Mouse (Mus musculus): ENCODE results near the gene Fam214a. TPM values are rescaled to one million over a fixed set of nuclear protein-coding genes. Genes with fewer than 3 reads are reported as not detected.
A peak's percentile ranks its signal among the peaks of the same experiment; 100 is the strongest.

Fam214a gene
- polyA plus RNA-seq, 1 experiment from 2014 or later: 10.6 TPM

GRCm38 (mm10) chr9:75020561-75020960, 67.9 kb downstream of the Fam214a start:
- peaks cover 38% of the 10 kb centered on the region for H3K36me3 ChIP-seq
- ATAC-seq (ENCODE audit: low FRiP score, low read depth): no peak
- H3K9ac ChIP-seq: no peak overlapping the region
- H3K4me1 ChIP-seq: no peaks in the 10 kb centered on the region
- WGBS: 57% methylated on average over 4 of the region's 4 CpGs
- no peak overlapping the region for H3K4me2 ChIP-seq (replicated peaks)
- H3K27me3 ChIP-seq: no peaks in the 10 kb centered on the region
- H3K4me3 ChIP-seq: no peak overlapping the region
- H3K9me3 ChIP-seq: no peaks in the 10 kb centered on the region
- no peak overlapping the region for H3K27ac ChIP-seq

GRCm38 (mm10) chr9:75022546-75022945, 69.9 kb downstream of the Fam214a start:
- no peak for ATAC-seq (ENCODE audit: low FRiP score, low read depth)
- Histone ChIP-seq H3K4me3 (no peak overlapping the region), H3K36me3 (peaks cover 36% of the 10 kb centered on the region), H3K4me1 (no peaks in the 10 kb centered on the region), H3K27ac (no peak overlapping the region), H3K4me2 (replicated peaks) (no peak overlapping the region), H3K9me3 (no peaks in the 10 kb centered on the region), H3K27me3 (no peaks in the 10 kb centered on the region), H3K9ac (no peak overlapping the region)
- WGBS: 81% methylated on average over 7 of the region's 7 CpGs

- peaks cover 31% of the 10 kb centered on the region for H3K36me3 ChIP-seq
- WGBS: 59% methylated on average over 5 of the region's 5 CpGs
- H3K4me3 ChIP-seq: no peak overlapping the region
- no peaks in the 10 kb centered on the region for H3K9me3 ChIP-seq
- H3K9ac ChIP-seq: no peak overlapping the region
- H3K27ac ChIP-seq: no peak overlapping the region
- H3K4me1 ChIP-seq: no peaks in the 10 kb centered on the region
- H3K27me3 ChIP-seq: no peaks in the 10 kb centered on the region
- ATAC-seq (ENCODE audit: low FRiP score, low read depth): no peak
- H3K4me2 ChIP-seq (replicated peaks): no peak overlapping the region
Measured at GRCm38 (mm10) chr9:75023150-75023894, 70.6 kb downstream of the Fam214a start.

DNA sequence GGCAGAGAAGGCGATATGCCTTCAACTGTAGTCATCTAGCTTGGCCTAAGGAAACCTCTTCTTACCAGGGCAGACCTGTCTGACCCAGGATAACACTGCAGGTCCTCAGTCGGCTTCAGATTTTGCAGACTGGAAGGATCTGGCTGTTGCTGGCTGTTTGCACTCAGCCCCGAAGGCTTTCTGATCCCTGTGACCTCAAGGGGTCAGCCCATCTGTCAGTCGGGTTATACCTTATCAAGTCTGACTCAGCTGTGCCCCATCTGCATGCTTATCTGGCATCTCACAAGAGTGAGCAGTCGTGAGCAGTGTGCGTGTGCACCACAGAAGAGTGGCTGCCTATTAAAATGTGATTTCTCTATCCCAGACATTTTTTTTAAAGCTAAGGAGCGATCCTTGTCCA, 71.4 kb downstream of the Fam214a start:
- H3K4me3 ChIP-seq: no peak overlapping the region
- no peaks in the 10 kb centered on the region for H3K9me3 ChIP-seq
- 45% methylated on average over 7 of the region's 7 CpGs for WGBS
- no peak overlapping the region for H3K9ac ChIP-seq
- H3K27ac ChIP-seq: no peak overlapping the region
- no peaks in the 10 kb centered on the region for H3K27me3 ChIP-seq
- no peak for ATAC-seq (ENCODE audit: low FRiP score, low read depth)
- H3K4me2 ChIP-seq (replicated peaks): no peak overlapping the region
- peaks cover 26% of the 10 kb centered on the region for H3K36me3 ChIP-seq
- no peaks in the 10 kb centered on the region for H3K4me1 ChIP-seq

DNA sequence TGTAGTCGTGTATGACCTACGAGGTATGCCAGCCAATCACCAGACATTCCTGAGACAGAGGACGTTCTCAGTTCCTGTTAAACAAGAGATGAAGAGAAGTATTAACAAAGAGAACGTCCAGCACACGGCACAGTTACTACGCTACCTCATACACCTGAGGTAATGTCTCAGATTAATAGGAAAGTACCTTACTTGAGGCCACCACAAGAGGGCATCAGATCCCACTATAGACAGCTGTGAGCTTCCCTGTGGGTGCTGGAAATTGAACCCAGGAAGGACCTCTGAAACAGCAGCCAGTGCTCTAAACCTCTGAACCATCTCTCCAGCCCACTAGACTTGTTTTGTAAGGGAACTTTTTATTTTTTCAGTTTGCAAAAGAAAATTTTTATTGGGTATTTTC, 73.0 kb downstream of the Fam214a start:
- Histone ChIP-seq H3K27me3 (no peaks in the 10 kb centered on the region), H3K4me2 (replicated peaks) (no peak overlapping the region), H3K9ac (no peak overlapping the region), H3K9me3 (no peaks in the 10 kb centered on the region), H3K27ac (no peak overlapping the region), H3K4me3 (no peak overlapping the region), H3K36me3 (peaks cover 19% of the 10 kb centered on the region), H3K4me1 (no peaks in the 10 kb centered on the region)
- no peak for ATAC-seq (ENCODE audit: low FRiP score, low read depth)
- WGBS: 74% methylated on average over 6 of the region's 6 CpGs

GRCm38 (mm10) chr9:75032408-75032807, 79.7 kb downstream of the Fam214a start:
- no peak overlapping the region for H3K4me3 ChIP-seq
- H3K9ac ChIP-seq: no peak overlapping the region
- H3K4me2 ChIP-seq (replicated peaks): no peak overlapping the region
- no peak overlapping the region for H3K27ac ChIP-seq
- no peaks in the 10 kb centered on the region for H3K27me3 ChIP-seq
- peaks cover 3% of the 10 kb centered on the region for H3K36me3 ChIP-seq
- no peaks in the 10 kb centered on the region; the same call in 1 of the 2 replicates for H3K4me1 ChIP-seq
- no peaks in the 10 kb centered on the region for H3K9me3 ChIP-seq
- WGBS: 87% methylated on average over 1 of the region's 1 CpGs
- no peak for ATAC-seq (ENCODE audit: low FRiP score, low read depth)

- Histone ChIP-seq H3K4me3 (no peak overlapping the region), H3K36me3 (peaks cover 3% of the 10 kb centered on the region), H3K27me3 (no peaks in the 10 kb centered on the region), H3K9ac (no peak overlapping the region), H3K4me2 (replicated peaks) (no peak overlapping the region), H3K9me3 (no peaks in the 10 kb centered on the region), H3K27ac (no peak overlapping the region), H3K4me1 (no peaks in the 10 kb centered on the region; the same call in 1 of the 2 replicates)
- WGBS: 65% methylated on average over 7 of the region's 7 CpGs
- no peak for ATAC-seq (ENCODE audit: low FRiP score, low read depth)
Measured at GRCm38 (mm10) chr9:75033141-75033540, 80.5 kb downstream of the Fam214a start.

DNA sequence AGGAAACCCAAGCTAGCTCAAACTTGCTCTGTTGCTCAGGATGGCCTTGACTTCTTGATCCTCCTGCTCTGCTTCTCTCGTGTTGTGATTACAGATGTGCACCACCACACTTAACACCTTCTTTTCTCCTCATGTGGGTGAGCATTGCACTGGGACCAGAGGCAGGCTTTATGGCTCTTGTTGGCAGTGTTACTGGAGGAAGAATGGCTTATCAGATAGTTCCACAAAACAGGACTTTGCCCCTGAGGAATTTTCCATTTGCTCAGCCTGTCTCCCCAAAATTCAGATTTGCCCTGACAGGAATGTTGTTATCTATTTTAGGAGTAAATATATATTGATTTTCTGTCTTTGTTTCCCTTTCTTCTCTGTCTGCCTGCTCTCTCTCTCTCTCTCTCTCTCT, 82.0 kb downstream of the Fam214a start:
- 21% methylated on average over 1 of the region's 1 CpGs for WGBS
- peaks cover 11% of the 10 kb centered on the region for H3K4me1 ChIP-seq
- no peak overlapping the region for H3K9ac ChIP-seq
- H3K4me3 ChIP-seq: no peak overlapping the region
- H3K27ac ChIP-seq: no peak overlapping the region
- H3K9me3 ChIP-seq: no peaks in the 10 kb centered on the region
- no peaks in the 10 kb centered on the region for H3K27me3 ChIP-seq
- no peak for ATAC-seq (ENCODE audit: low FRiP score, low read depth)
- H3K36me3 ChIP-seq: peaks cover 2% of the 10 kb centered on the region; the same call in 1 of the 2 replicates
- H3K4me2 ChIP-seq (replicated peaks): no peak overlapping the region

GRCm38 (mm10) chr9:75035944-75036343, 83.3 kb downstream of the Fam214a start:
- Histone ChIP-seq H3K27me3 (no peaks in the 10 kb centered on the region), H3K9me3 (no peaks in the 10 kb centered on the region), H3K9ac (no peak overlapping the region), H3K36me3 (peaks cover 4% of the 10 kb centered on the region), H3K4me1 (peaks cover 13% of the 10 kb centered on the region), H3K4me2 (replicated peaks) (no peak overlapping the region), H3K4me3 (no peak overlapping the region), H3K27ac (no peak overlapping the region)
- ATAC-seq (ENCODE audit: low FRiP score, low read depth): no peak
- whole genome bisulfite sequencing: 83% methylated on average over 4 of the region's 4 CpGs

GRCm38 (mm10) chr9:75037451-75038356, 85.0 kb downstream of the Fam214a start, which contains the start of gene Arpp19:
Gene Arpp19, plus strand, starts transcription at chr9:75037614.
- H3K4me3 ChIP-seq: peak within 1 kb of the TSS; percentile 94
- peaks cover 4% of the 10 kb centered on the region for H3K36me3 ChIP-seq
- peaks cover 13% of the 10 kb centered on the region for H3K4me1 ChIP-seq
- H3K27ac ChIP-seq: peak within 1 kb of the TSS; percentile 75
- under 1% methylated on average over 72 of the region's 73 CpGs for WGBS
- ATAC-seq (ENCODE audit: low FRiP score, low read depth): peak; percentile 95
- no peaks in the 10 kb centered on the region for H3K9me3 ChIP-seq
- H3K27me3 ChIP-seq: no peaks in the 10 kb centered on the region
- H3K4me2 ChIP-seq (replicated peaks): peak within 1 kb of the TSS; percentile 72
- peak within 1 kb of the TSS; percentile 96 for H3K9ac ChIP-seq

DNA sequence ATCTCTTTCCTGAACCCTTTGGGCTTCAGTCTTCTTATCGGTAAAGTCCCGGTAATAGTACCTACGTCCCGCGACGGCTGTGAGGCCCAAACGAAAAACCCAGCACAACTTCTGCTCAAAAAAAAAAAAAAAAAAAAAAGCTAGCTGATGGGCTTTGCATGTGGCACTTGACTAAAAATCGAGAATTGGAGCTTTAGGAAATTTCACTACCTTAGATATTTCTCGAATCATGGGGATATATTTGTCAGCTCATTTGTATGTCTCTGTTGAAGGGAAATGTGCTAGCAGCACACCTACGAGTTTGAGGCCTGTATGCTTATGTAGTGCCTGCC, 85.6 kb downstream of the Fam214a start:
- ATAC-seq (ENCODE audit: low FRiP score, low read depth): no peak
- peak overlapping the region; percentile 94 for H3K4me3 ChIP-seq
- under 1% methylated on average over 10 of the region's 10 CpGs for WGBS

GRCm38 (mm10) chr9:75040566-75040965, 87.9 kb downstream of the Fam214a start:
- H3K4me1 ChIP-seq: peaks cover 13% of the 10 kb centered on the region
- no peaks in the 10 kb centered on the region for H3K9me3 ChIP-seq
- H3K9ac ChIP-seq: no peak overlapping the region
- H3K4me3 ChIP-seq: no peak overlapping the region
- H3K27ac ChIP-seq: no peak overlapping the region
- H3K36me3 ChIP-seq: peaks cover 15% of the 10 kb centered on the region
- 88% methylated on average over 2 of the region's 2 CpGs for WGBS
- ATAC-seq (ENCODE audit: low FRiP score, low read depth): no peak
- H3K4me2 ChIP-seq (replicated peaks): no peak overlapping the region
- no peaks in the 10 kb centered on the region for H3K27me3 ChIP-seq

More for the DNA sequence above, 85.6 kb downstream of the Fam214a start:
- Histone ChIP-seq H3K9ac (peak overlapping the region; percentile 96), H3K4me2 (replicated peaks) (peak overlapping the region; percentile 72), H3K27me3 (no peaks in the 10 kb centered on the region), H3K27ac (no peak overlapping the region), H3K36me3 (peaks cover 7% of the 10 kb centered on the region), H3K4me1 (peaks cover 13% of the 10 kb centered on the region), H3K9me3 (no peaks in the 10 kb centered on the region)
